Mouse (Mus musculus): ENCODE results near the gene Bend3.

Gene Bend3

GRCm38 (mm10) chr10:43478751-43479435 lies at the start of gene Bend3:
Gene Bend3, plus strand, starts transcription at chr10:43478831.
- DNase-seq (ENCODE audit: low read depth): peak; percentile 63

- DNase-seq (ENCODE audit: low read depth): no peak
These were observed 48.0 kb upstream of the Bend3 start for GRCm38 (mm10) chr10:43430606-43431005.

GRCm38 (mm10) chr10:43434326-43434725 lies 44.3 kb upstream of the Bend3 start:
- DNase-seq (ENCODE audit: low read depth): no peak

GRCm38 (mm10) chr10:43435757-43436156 lies 42.9 kb upstream of the Bend3 start:
- DNase-seq (ENCODE audit: low read depth): no peak

GRCm38 (mm10) chr10:43439492-43439941 lies 39.1 kb upstream of the Bend3 start:
- no peak for DNase-seq (ENCODE audit: low read depth)

GRCm38 (mm10) chr10:43440050-43440449 lies 38.6 kb upstream of the Bend3 start:
- DNase-seq (ENCODE audit: low read depth): no peak

GRCm38 (mm10) chr10:43440981-43441740 lies 37.5 kb upstream of the Bend3 start:
- peak; percentile 52 for DNase-seq (ENCODE audit: low read depth)

GRCm38 (mm10) chr10:43448656-43449055 lies 30.0 kb upstream of the Bend3 start:
- DNase-seq (ENCODE audit: low read depth): peak; percentile 39

GRCm38 (mm10) chr10:43451848-43452662 lies 26.6 kb upstream of the Bend3 start:
- peak; percentile 76 for DNase-seq (ENCODE audit: low read depth)

GRCm38 (mm10) chr10:43452663-43452996 lies 26.0 kb upstream of the Bend3 start:
- no peak for DNase-seq (ENCODE audit: low read depth)

GRCm38 (mm10) chr10:43454219-43454618 lies 24.4 kb upstream of the Bend3 start:
- no peak for DNase-seq (ENCODE audit: low read depth)

- no peak for DNase-seq (ENCODE audit: low read depth)
These were observed 24.0 kb upstream of the Bend3 start for GRCm38 (mm10) chr10:43454671-43455070.

- DNase-seq (ENCODE audit: low read depth): no peak
These were observed 15.8 kb upstream of the Bend3 start for GRCm38 (mm10) chr10:43462821-43463220.

GRCm38 (mm10) chr10:43463227-43463626 lies 15.4 kb upstream of the Bend3 start:
- DNase-seq (ENCODE audit: low read depth): no peak

- DNase-seq (ENCODE audit: low read depth): no peak
These were observed 12.4 kb upstream of the Bend3 start for GRCm38 (mm10) chr10:43466223-43466622.

GRCm38 (mm10) chr10:43467659-43468058 lies 11.0 kb upstream of the Bend3 start:
- peak; percentile 19 for DNase-seq (ENCODE audit: low read depth)

- DNase-seq (ENCODE audit: low read depth): no peak
These were observed 10.3 kb upstream of the Bend3 start for GRCm38 (mm10) chr10:43468293-43468692.

GRCm38 (mm10) chr10:43475376-43475775 lies 3.3 kb upstream of the Bend3 start:
- DNase-seq (ENCODE audit: low read depth): peak; percentile 77

GRCm38 (mm10) chr10:43477459-43477858 lies 1.2 kb upstream of the Bend3 start:
- no peak for DNase-seq (ENCODE audit: low read depth)

- DNase-seq (ENCODE audit: low read depth): peak; percentile 90
These were observed 558 bp upstream of the Bend3 start for GRCm38 (mm10) chr10:43477865-43478681.

- DNase-seq (ENCODE audit: low read depth): peak; percentile 76
These were observed 966 bp downstream of the Bend3 start for GRCm38 (mm10) chr10:43479436-43480157.
